ENCODE assay signal across 2 mouse cellular contexts in the genomic region with DNA sequence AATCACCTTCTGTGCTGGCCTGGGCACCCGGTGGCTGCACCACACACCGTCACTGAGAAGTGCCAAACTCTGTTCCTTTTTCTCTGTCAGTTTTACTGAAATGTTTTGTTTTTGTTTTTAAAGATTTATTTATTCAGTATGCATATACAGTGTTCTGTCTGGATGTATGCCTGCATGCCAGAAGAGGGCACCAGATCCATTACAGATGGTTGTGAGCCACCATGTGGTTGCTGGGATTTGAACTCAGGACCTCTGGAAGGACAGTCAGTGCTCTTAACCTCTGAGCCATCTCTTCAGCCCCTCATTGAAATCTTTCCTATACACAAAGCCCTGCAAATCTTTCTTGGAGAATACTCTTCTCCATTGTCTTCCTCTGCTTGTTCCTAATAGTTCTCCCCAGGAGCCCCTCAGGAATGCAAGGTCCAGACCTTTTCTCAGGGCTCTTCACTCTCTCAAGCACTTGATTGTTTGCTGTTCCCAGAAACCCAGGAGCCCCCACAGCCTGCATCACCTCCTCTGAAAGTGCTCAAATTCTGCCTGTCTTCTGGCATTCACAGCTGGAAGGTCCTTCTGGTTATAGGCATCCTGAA.
TF ChIP-seq lines count a peak whose summit lies in the region.

No protein-coding gene starts in this region.

TF ChIP-seq in CH12.LX, 34 proteins besides CTCF, POLR2A, EP300 and RAD21:
- TF ChIP-seq KAT2A (IDR thresholded peaks at IDR 0.05; ENCODE audit: insufficient replicate concordance, low read length) = no peak
- no peak for TF ChIP-seq ZNF384 (IDR thresholded peaks at IDR 0.05; ENCODE audit: low read depth, low read length)
- TF ChIP-seq JUND (conservative IDR thresholded peaks at IDR 0.05; ENCODE audit: low read depth, low read length) = no peak
- TF ChIP-seq UBTF (IDR thresholded peaks at IDR 0.05; ENCODE audit: low read depth, low read length) = no peak
- TF ChIP-seq ELF1 (IDR thresholded peaks at IDR 0.05; ENCODE audit: low read depth, low read length) = no peak
- no peak for TF ChIP-seq MXI1 (IDR thresholded peaks at IDR 0.05; ENCODE audit: low read depth, low read length)
- no peak for TF ChIP-seq NRF1 (IDR thresholded peaks at IDR 0.05; ENCODE audit: low read depth, low read length)
- no peak for TF ChIP-seq ZC3H11A (IDR thresholded peaks at IDR 0.05; ENCODE audit: low read depth, low read length)
- TF ChIP-seq PAX5 (IDR thresholded peaks at IDR 0.05; ENCODE audit: low read length) = no peak
- no peak for TF ChIP-seq USF2 (conservative IDR thresholded peaks at IDR 0.05; ENCODE audit: low read depth, low read length)
- no peak for TF ChIP-seq ETS1 (conservative IDR thresholded peaks at IDR 0.05; ENCODE audit: low read depth, low read length)
- TF ChIP-seq MAFK (IDR thresholded peaks at IDR 0.05; ENCODE audit: insufficient replicate concordance, low read length) = no peak

TF ChIP-seq in MEL, 35 proteins besides CTCF, POLR2A, EP300 and RAD21:
- TF ChIP-seq ZC3H11A (IDR thresholded peaks at IDR 0.05; ENCODE audit: low read depth, low read length) = peak; percentile 18; the same call in 1 of the 2 replicates
- peak; percentile 41 for TF ChIP-seq SMC3 (IDR thresholded peaks at IDR 0.05; ENCODE audit: low read depth, low read length)
- no peak for TF ChIP-seq MEF2A (IDR thresholded peaks at IDR 0.05; ENCODE audit: extremely low read depth, insufficient replicate concordance, low read depth, low read length, poor library complexity, severe bottlenecking)
- no peak for TF ChIP-seq E2F4 (IDR thresholded peaks at IDR 0.05; ENCODE audit: borderline replicate concordance, low read depth, low read length)
- no peak for TF ChIP-seq ELF1 (IDR thresholded peaks at IDR 0.05; ENCODE audit: low read depth, low read length)
- 0 out of 2 replicates have a peak, but pooled peaks have one; percentile 22 for TF ChIP-seq MYC (IDR thresholded peaks at IDR 0.05; ENCODE audit: low read depth, low read length)
